Mouse (Mus musculus) kidney, postnatal 0 days (tissue): ENCODE measurements at regions not wholly inside any gene's neighbourhood (a gene's known extent, or its start where the extent isn't known, plus 50 kb on each side); places are given as distances from the start of the nearest gene placed in this dataset.

Source experiments
- ATAC-seq: fragments of 200-750 bp; cut with Nextera tagmentation; replicated peaks from 2 replicates; pipeline ENCODE4 v1.8.0; 2017; ENCODE audit warnings: low read depth, moderate number of reproducible peaks, moderate TSS enrichment, moderate library complexity; ENCODE audit not compliant: low FRiP score
- DNase-seq: peaks from one replicate; pipeline ENCODE4 v3.0.0-alpha.2; 2016; ENCODE audit warnings: low spot score
- H3K27ac ChIP-seq: fragments of 300-500 bp; sonication (generic); 2 replicates; pipeline ENCODE4 v1.5.1; 2014; ENCODE audit warnings: mild to moderate bottlenecking
- H3K27me3 ChIP-seq: fragments of 300-500 bp; sonication (generic); 2 replicates; pipeline ENCODE4 v1.6.1; 2014; ENCODE audit warnings: low read length, mixed read lengths; ENCODE audit not compliant: insufficient read depth
- H3K36me3 ChIP-seq: fragments of 300-500 bp; sonication (generic); 2 replicates; pipeline ENCODE4 v1.6.1; 2014; ENCODE audit warnings: low read length, mixed read lengths; ENCODE audit not compliant: insufficient read depth
- H3K4me1 ChIP-seq: fragments of 300-500 bp; sonication (generic); replicated peaks from 2 replicates; pipeline ENCODE4 v1.6.1; 2014; ENCODE audit warnings: antibody characterized with exemption, low read length, mixed read lengths; ENCODE audit not compliant: insufficient read depth
- H3K4me2 ChIP-seq: fragments of 300-500 bp; sonication (generic); 2 replicates; pipeline ENCODE4 v1.6.1; 2014; ENCODE audit warnings: mild to moderate bottlenecking, low read length, moderate library complexity, mixed read lengths
- H3K4me3 ChIP-seq: fragments of 300-500 bp; sonication (generic); replicated peaks from 2 replicates; pipeline ENCODE4 v1.5.1; 2014; ENCODE audit warnings: low read depth, low read length
- H3K9ac ChIP-seq: fragments of 300-500 bp; sonication (generic); 2 replicates; pipeline ENCODE4 v1.6.1; 2014; ENCODE audit warnings: low read depth, low read length
- H3K9me3 ChIP-seq: fragments of 300-500 bp; sonication (generic); replicated peaks from 2 replicates; pipeline ENCODE4 v1.6.1; 2016; ENCODE audit warnings: low read length, inconsistent platforms, mixed read lengths
- CTCF ChIP-seq: IDR thresholded peaks from 2 replicates; pipeline ENCODE4 v1.5.1; 2016; ENCODE audit warnings: antibody characterized with exemption, low read depth, mild to moderate bottlenecking, moderate library complexity
- WGBS: fragments of 180-500 bp; shearing (Covaris S2); extraction: QIAGEN DNeasy Blood & Tissue Kit; methylation state at CpG from one replicate; pipeline ENCODE4 v1.1.7; 2014; 5-methylcytosine and 5-hydroxymethylcytosine counted together

DNA sequence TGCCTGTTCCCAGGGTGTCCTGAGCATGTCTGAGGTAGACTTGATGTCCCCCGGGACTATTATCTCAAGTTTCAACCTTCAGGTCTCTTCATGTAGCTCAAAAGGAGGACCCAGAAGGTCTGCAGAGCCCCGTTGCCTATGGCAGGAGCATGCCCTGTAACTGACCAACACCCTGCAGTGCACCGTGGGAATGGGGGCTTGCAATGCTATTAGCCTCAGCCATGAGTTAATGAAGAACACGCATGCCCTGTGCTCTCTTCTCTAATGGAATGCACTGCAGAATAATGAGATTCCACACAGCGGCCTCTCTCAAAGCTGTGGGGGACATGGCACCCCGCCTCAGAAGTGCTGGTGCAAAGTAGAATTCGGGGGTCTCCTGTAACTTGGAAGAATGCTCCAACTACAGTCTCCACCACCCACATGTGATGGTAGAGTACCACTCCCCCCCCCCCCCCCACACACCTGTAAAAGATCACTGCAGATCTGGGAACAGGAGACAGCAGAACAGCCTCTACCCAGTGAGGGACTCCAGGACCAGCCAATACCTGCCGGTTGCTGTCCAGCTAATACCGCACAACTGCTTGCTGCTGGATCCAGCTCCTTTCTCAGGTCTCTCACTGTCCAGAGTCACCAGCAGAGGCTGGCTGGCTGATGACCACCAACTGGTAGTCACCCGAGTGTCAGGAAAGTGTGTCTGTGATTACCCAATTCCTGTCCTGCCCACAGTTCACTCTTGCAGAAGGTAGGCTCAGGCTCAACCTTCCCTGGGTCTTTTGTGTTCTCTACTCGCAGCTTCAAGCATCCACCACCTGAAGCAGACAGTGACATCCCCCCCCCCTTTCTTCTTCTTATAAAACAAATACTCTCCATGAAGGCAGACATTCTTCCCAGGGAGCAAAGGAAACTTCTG, 255.4 kb upstream of the Dio3 start:
- no peaks in the 10 kb centered on the region for H3K36me3 ChIP-seq
- H3K4me3 ChIP-seq = no peak overlapping the region
- H3K9ac ChIP-seq = no peak overlapping the region
- DNase-seq (no peak), ATAC-seq (no peak)
- no peaks in the 10 kb centered on the region for H3K4me1 ChIP-seq
- WGBS = 54% methylated on average over 11 of the region's 11 CpGs
- no peak overlapping the region for H3K4me2 ChIP-seq
- no peaks in the 10 kb centered on the region for H3K9me3 ChIP-seq
- no peak for TF ChIP-seq CTCF
- no peaks in the 10 kb centered on the region for H3K27me3 ChIP-seq
- H3K27ac ChIP-seq = no peak overlapping the region

DNA sequence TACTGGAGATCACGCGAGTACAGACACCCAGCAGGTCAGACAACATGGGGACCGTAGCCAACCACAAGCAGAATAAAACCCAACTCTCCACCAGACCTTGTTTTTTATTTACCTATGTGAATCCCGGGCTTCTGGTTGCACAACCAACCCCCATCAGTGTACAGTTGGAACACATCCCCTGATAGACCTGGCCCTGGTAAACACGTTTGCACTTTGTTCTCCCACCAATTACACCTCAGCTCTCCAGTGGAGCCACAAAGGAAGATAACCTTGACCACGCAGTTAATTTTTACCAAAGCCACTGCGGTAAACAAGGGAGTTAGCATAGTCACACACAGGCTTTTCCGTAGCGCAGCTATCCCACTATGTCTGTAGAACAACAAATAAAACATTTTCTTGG, 254.6 kb upstream of the Dio3 start:
- H3K9ac ChIP-seq = no peak overlapping the region
- H3K4me3 ChIP-seq = no peak overlapping the region
- H3K27ac ChIP-seq = no peak overlapping the region
- DNase-seq (no peak), ATAC-seq (no peak)
- no peaks in the 10 kb centered on the region for H3K4me1 ChIP-seq
- H3K4me2 ChIP-seq = no peak overlapping the region
- H3K27me3 ChIP-seq = no peaks in the 10 kb centered on the region
- 74% methylated on average over 9 of the region's 9 CpGs for WGBS
- TF ChIP-seq CTCF = no peak
- H3K36me3 ChIP-seq = no peaks in the 10 kb centered on the region
- no peaks in the 10 kb centered on the region for H3K9me3 ChIP-seq

DNA sequence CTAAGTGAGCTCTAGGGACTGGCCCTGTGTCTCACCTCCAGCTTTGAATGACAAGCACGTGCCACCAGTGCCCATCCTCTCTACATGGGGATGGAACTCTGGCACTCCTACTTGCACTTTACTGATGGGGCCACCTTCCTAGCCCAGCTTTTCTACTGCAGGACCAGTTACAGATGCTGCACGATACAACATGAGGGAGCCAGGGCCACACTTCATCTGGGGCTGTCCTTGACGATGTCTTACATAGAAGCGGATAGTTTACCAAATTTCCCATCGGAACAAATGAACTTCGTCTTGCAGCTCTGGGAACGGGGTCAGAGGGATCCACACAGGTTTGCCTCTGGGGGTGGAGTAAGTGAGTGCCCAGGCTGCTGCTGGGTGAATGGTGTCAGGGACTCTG, 253.7 kb upstream of the Dio3 start:
- Histone ChIP-seq H3K27me3 (no peaks in the 10 kb centered on the region), H3K36me3 (no peaks in the 10 kb centered on the region), H3K4me2 (no peak overlapping the region), H3K27ac (no peak overlapping the region), H3K4me3 (no peak overlapping the region), H3K9me3 (no peaks in the 10 kb centered on the region), H3K4me1 (no peaks in the 10 kb centered on the region), H3K9ac (no peak overlapping the region)
- WGBS = 88% methylated on average over 7 of the region's 7 CpGs
- no peak for TF ChIP-seq CTCF
- ATAC-seq (no peak), DNase-seq (no peak)

DNA sequence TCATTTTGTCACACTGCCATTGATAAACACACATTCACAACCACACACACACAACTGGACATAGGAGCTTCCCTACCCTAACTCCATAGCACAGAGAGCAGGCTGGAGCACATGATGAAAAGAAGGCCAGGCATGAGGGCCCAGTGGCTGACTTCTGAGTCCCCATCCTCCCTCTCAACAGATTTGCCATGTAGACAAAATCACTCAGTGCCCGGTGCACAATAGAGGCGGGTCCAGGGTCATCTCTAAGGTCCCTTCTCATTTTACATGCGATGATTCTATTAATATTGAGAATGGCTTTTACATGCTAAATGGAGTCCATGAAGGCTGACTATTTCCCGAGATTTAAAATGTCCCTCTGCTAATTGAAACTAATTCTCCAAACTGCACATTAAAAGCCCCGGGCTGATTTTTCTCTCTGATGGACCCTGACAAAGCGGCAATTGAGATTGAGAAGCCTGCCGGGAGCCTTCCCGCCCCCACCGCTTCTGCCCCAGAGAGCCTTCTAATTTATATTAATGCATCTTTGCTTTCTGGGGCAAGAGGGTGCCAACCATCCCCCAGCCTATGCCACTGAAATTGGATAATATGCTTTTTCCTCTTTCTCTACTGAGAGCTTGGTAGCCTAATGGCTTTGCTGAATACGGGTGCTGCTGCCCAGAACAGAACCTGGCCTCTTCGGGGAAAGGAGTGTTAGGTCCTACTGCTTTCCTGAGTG, 252.7 kb upstream of the Dio3 start:
- 56% methylated on average over 11 of the region's 11 CpGs for WGBS
- DNase-seq (no peak), ATAC-seq (no peak)
- Histone ChIP-seq H3K4me1 (no peaks in the 10 kb centered on the region), H3K36me3 (no peaks in the 10 kb centered on the region), H3K4me2 (no peak overlapping the region), H3K9ac (no peak overlapping the region), H3K9me3 (no peaks in the 10 kb centered on the region), H3K27me3 (no peaks in the 10 kb centered on the region), H3K4me3 (no peak overlapping the region), H3K27ac (no peak overlapping the region)
- TF ChIP-seq CTCF = no peak

DNA sequence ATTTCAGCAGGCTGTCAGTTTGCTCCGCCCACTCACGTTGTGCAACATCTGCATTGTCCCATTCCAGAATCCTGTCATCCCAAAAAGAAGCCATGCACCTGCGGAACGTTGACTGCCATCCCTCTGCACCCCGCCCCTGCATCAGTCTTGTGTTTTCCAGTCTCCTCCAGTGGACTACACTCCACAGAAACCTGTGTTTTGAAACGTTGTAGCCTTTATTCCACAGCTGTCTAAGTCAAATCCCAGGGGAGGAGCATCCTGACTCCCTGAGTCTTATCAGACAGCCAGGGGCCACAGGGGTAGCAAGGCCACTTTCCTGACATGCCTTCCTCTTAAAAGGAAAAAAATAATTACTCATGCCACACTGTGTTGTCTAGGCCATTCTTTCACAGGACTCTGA, 251.5 kb upstream of the Dio3 start:
- no peaks in the 10 kb centered on the region for H3K9me3 ChIP-seq
- no peak overlapping the region for H3K27ac ChIP-seq
- no peak for DNase-seq
- ATAC-seq = no peak
- no peak for TF ChIP-seq CTCF
- no peaks in the 10 kb centered on the region for H3K36me3 ChIP-seq
- no peaks in the 10 kb centered on the region for H3K27me3 ChIP-seq
- no peaks in the 10 kb centered on the region for H3K4me1 ChIP-seq
- H3K4me2 ChIP-seq = no peak overlapping the region
- no peak overlapping the region for H3K4me3 ChIP-seq
- no peak overlapping the region for H3K9ac ChIP-seq
- WGBS = 65% methylated on average over 6 of the region's 6 CpGs

DNA sequence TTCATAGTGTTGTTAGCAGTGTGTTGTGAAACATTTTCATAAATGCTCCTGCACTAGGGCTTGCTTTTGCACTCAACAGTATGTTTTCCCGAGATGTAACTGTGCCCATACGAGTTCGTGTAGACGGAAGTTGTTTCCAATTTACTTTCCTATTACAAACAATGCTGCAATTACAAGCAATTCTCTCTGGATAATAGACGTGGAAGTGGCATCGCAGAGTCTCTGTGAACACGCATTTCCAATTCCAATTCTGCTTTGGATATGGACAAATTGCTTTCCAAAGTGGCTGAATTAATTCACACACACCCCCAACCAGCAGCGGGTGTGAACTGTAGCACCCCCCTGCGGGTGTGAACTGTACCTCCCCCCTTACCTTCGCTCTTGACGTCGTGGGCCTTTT, 250.9 kb upstream of the Dio3 start:
- H3K4me1 ChIP-seq = no peaks in the 10 kb centered on the region
- H3K27ac ChIP-seq = no peak overlapping the region
- no peaks in the 10 kb centered on the region for H3K27me3 ChIP-seq
- ATAC-seq (no peak), DNase-seq (no peak)
- WGBS = 66% methylated on average over 12 of the region's 12 CpGs
- H3K4me3 ChIP-seq = no peak overlapping the region
- no peak overlapping the region for H3K9ac ChIP-seq
- no peaks in the 10 kb centered on the region for H3K36me3 ChIP-seq
- no peak overlapping the region for H3K4me2 ChIP-seq
- no peaks in the 10 kb centered on the region for H3K9me3 ChIP-seq
- no peak for TF ChIP-seq CTCF
